Mouse (Mus musculus) cerebellum, postnatal 25 days (tissue): ENCODE measurements at regions not wholly inside any gene's neighbourhood (a gene's known extent, or its start where the extent isn't known, plus 50 kb on each side); places are given as distances from the start of the nearest gene placed in this dataset.
"Not testable (repeated sequence)": the region's sequence is repeated elsewhere in the genome, so short reads cannot be mapped to it uniquely, and the experiment has no call there.

Source experiments
- DNase-seq, 2 experiments: peaks; one replicate each; pipeline ENCODE4 v3.0.0; 2021; ENCODE audit warnings: mixed read lengths in 2 of 2

GRCm38 (mm10) chr14:58321875-58322274, 251.5 kb downstream of the Fgf9 start:
- DNase-seq, result no peak

GRCm38 (mm10) chr14:58321234-58321633, 250.9 kb downstream of the Fgf9 start:
- DNase-seq, result no peak

DNA sequence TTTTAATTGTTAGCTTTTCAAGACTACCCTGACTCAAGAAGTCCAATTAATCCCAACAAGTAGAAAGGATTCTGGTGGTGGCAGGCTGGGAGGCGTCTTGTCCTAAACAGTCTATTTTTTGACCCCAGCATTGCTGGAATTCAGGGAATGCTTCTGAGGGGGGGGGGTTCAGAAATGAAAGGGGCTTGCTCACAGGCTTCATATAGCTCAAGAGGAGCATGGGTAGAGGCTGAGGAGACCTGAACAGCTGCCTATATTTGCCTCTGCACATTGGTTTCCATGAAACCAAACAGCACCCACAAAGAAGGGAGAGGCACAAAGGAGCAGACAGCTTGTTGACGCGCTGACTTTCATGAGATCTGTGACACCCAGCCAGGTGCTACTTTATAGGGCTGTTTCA, 247.3 kb downstream of the Fgf9 start:
- DNase-seq, result no peak

DNA sequence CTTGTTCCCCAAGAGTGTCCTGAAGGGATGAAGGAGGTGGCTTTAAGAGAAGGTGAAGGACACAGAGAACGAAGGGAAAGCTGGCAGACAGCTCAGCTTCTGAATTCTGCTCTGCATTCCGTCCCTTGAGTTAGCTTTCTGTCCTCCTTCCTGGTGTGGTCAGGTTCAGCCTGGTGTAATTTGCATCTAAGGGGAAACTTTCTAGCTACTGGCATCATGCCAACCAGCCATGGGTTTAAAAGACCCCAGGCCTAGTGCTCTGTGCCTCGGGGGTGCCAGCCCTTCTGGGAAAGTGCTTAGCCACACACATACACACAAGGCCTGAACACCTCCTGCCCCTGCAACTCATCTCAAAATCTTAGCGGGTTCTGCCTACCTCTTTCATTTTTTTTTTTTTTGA, 246.9 kb downstream of the Fgf9 start:
- DNase-seq, result no peak

DNA sequence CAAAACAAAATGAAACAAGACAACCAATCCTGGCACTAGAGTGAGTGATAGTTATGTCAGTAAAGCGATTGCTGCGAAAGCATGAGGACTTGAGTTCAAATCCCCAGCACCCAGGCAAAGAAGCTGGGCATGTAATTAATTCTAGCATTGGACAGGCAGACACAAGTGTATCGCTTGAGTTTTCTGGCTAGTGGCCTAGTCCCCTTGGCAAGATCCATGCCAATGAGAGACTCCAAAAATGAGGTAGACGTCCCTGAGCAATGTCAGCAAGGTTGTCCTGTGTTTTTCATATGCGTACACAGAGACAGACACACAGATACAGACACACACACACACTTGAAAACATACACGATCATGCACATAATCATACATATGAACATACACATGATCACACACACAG, 237.3 kb downstream of the Fgf9 start:
- DNase-seq, result no peak

GRCm38 (mm10) chr14:58306832-58307521, 236.6 kb downstream of the Fgf9 start:
- DNase-seq, result no peak

- no peak for DNase-seq
These were observed 230.1 kb downstream of the Fgf9 start for GRCm38 (mm10) chr14:58300411-58300887.

GRCm38 (mm10) chr14:58286007-58286525, 215.7 kb downstream of the Fgf9 start:
- DNase-seq, result no peak

DNA sequence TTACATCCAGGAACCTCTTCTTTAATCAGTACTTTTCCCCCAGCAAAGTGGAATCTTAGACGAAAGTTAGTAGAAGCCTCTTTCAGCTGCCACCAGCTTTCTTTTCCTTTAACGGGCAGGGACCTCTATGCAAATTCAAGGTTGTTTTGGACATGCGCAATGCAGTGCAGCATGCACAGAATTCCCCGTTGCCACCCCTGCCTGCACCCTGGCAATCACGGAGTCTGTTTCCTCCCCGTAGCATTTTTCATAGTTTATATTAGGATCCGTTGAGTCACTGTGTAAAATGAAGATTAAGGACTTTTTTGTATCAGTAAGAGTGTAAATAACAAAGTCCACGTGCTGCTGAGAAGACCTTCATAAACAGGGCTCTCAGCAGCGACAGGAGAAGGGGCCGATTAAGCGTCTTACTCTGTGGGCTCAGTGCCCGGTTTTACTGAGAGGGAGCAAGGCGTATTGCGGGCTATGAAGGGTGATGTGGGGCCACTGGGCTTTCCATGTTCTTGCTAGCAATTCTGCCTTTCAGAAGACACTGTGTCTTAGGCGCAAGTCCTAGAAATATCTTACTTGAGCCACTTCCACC, 212.5 kb downstream of the Fgf9 start:
- peak; percentile 26 to 53 for DNase-seq

GRCm38 (mm10) chr14:58282264-58282663, 211.9 kb downstream of the Fgf9 start:
- DNase-seq, result no peak

GRCm38 (mm10) chr14:58274440-58274839, 204.1 kb downstream of the Fgf9 start:
- DNase-seq, result not testable (repeated sequence)

GRCm38 (mm10) chr14:58273693-58274419, 203.5 kb downstream of the Fgf9 start:
- DNase-seq, result no peak

GRCm38 (mm10) chr14:58265373-58265772, 195.0 kb downstream of the Fgf9 start:
- DNase-seq, result no peak

DNA sequence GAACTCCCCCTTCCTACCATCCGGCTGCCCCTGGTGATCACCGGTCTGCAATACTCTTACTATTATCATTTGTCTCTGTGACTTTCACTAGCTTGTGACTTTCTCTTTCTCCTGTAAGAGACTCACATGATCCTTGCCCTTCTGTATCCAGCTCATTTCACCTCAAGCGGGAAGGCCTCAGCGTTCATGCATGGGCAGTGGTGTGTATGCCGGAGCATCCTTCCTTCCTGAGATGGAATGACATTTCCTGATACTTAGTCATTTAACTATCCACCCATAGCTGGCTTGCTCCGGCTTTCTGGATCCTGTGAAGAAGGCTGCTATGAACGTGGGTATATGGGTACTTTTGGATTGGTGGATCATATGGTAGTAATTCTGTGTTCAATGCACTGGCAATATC, 194.1 kb downstream of the Fgf9 start:
- no peak for DNase-seq

DNA sequence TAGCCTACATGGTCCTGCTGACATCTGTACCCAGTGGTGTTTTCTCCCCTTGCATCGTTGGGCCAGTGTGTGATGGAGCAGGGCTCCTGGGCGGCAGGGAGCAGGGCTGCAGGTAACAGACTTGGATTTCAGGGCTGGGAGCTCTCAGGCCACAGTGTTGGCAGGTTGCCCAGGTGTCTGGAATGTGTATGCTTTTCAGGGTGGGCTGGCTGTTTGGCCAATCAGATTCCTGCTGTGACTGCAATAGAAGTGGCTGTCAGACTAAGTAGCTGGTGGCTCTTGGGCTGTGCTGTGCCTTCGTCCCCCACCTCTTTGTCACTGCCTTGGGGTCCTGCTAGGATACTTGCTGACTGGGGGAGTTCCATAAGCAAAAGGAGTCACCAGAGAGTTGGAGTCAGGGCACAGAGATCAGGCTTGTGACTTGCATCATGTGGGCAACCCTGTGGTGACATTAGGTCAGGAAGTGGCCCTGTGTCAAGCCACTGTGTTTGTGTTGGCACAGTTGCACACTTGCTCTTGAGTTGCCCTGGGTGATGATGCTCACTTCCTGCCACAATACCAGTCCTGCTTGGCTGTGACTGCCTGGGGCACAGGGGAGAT, 183.1 kb downstream of the Fgf9 start:
- DNase-seq, result peak; percentile 23 to 56

GRCm38 (mm10) chr14:58225869-58226268, 155.5 kb downstream of the Fgf9 start:
- no peak for DNase-seq

DNA sequence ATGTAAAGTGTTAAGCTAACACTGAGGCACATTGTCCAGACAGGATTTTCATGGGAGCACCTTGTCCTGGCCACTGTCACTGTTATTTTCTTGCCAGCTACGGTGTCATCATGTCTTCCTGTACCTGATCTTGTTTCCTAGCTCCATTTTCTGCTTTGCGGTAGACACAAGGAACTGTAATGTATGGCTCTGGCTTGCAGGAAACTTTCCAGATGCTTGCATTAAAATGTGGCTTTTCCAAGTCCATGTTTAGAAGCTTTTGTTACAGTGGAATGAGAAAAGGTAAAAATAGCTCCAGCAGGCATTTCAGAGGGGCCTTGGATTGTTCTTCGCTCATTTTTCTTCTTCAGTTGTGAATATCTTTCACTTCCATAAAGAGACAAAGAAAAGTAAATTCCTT, 154.1 kb downstream of the Fgf9 start:
- no peak for DNase-seq

- no peak for DNase-seq
These were observed 138.1 kb downstream of the Fgf9 start for GRCm38 (mm10) chr14:58208401-58208800.

GRCm38 (mm10) chr14:58202607-58203295, 132.4 kb downstream of the Fgf9 start:
- DNase-seq, result no peak

- no peak for DNase-seq
These were observed 119.6 kb downstream of the Fgf9 start for GRCm38 (mm10) chr14:58189948-58190347.

- DNase-seq, result no peak
These were observed 112.5 kb downstream of the Fgf9 start for GRCm38 (mm10) chr14:58182869-58183268.

- no peak for DNase-seq
These were observed 110.4 kb downstream of the Fgf9 start for GRCm38 (mm10) chr14:58180724-58181123.
